Mouse (Mus musculus): ENCODE data around the gene Rsf1. TPM values are rescaled to one million over a fixed set of nuclear protein-coding genes. Genes with fewer than 3 reads are reported as not detected.
A peak's percentile ranks its signal among the peaks of the same experiment; 100 is the strongest.

Rsf1 gene
- total RNA-seq, 2 experiments from 2014 or later: 21.4 to 25.9 TPM

DNA sequence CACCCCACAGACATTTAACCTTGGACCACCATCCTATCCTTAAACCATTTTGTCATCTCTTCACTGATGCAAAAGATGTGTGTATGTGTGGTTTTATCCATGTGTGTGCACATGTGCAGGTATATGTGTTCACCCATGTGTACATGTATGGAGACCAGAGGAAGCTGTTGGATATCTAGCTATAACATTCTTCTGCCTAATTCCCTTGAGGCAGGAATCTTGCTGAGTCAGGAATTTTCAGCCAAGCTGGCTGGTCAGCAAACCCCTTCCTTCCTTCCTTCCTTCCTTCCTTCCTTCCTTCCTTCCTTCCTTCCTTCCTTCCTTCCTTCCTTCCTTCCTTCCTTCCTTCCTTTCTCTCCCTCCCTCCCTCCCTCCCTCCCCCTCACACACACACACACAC is 43.7 kb downstream of the Rsf1 start:
- no peak for ATAC-seq (replicated peaks; ENCODE audit: low FRiP score, low TSS enrichment, poor library complexity, severe bottlenecking)

GRCm38 (mm10) chr7:97629351-97629750 is 49.7 kb downstream of the Rsf1 start:
- ATAC-seq (replicated peaks; ENCODE audit: low FRiP score, low TSS enrichment, poor library complexity, severe bottlenecking): no peak

GRCm38 (mm10) chr7:97631290-97631689 is 51.6 kb downstream of the Rsf1 start:
- ATAC-seq (replicated peaks; ENCODE audit: low FRiP score, low TSS enrichment, poor library complexity, severe bottlenecking): no peak

DNA sequence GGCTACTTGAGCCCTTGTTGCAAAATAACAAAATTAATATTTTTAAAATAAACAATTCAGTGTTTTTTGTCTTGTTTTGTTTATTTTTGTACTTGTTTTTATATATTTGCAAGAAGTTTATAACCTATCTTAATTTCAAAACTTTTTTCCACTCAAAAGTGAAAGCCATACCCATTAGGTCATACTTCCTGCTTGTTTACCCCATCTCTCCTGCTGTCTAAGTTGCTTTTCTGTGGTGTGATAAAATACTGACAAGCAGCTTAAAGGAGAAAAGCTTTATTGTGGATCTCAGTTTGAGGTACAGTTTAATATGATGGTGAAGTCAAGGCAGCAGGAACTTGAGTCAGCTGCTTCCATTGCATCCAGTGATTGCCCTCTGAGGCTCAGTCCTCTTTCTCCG is 53.2 kb downstream of the Rsf1 start:
- no peak for ATAC-seq (replicated peaks; ENCODE audit: low FRiP score, low TSS enrichment, poor library complexity, severe bottlenecking)

DNA sequence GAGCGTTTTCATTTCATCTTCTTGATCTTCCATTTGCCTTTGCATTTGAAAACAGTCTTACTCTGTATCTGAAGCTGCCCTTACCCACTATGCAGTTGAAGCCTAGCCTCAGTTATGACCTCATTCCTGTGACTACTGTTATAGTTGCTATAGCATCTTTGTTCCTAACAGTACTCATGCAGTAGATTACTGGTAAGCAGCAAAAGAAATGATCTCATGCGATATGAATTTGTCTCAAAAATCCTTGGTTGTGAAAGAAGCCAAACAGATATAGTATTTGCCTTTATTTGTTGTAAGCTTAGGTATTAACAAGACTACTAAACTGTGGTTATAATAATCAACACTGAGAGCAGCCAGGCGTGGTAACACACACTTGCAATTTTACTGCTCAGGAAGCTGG is 65.4 kb downstream of the Rsf1 start:
- no peak for ATAC-seq (replicated peaks; ENCODE audit: low FRiP score, low TSS enrichment, poor library complexity, severe bottlenecking)

DNA sequence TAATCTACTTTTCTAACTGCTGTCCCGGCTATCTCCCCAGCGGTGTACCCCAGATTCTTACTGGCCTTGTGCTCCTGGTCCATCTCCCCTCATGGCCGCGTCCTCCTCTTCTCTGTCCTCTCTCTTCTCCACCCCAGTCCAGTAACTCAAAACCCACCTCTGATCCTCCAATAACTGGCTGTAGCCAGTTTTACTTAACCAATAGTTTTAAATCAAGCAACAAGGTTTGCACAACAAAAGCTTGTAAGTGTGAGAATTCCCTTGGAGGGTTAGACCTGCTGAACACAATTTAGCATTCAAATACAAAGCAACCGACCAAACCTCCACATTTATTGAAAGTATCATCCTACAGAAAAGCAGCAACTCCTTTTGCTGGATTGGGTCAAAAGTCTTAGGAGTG is 68.0 kb downstream of the Rsf1 start:
- no peak for ATAC-seq (replicated peaks; ENCODE audit: low FRiP score, low TSS enrichment, poor library complexity, severe bottlenecking)

DNA sequence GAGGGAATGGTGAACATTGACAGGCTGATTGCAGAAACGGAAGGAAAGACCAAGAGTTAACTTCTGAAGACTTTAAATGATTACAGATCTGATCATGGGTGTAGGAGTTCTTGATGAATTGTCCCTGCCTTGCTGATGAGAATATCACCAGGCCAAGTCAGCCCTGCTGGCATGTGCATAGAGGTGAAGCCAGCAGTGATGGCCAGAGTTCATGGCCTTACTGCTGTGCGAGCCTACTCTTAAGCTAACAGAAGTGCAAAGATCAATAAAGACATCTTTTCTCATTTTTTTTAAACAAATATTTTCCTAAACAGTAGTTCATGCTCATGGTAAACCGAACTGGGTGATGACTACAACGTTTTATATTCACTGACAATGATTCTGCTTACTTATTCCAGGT is 71.0 kb downstream of the Rsf1 start:
- no peak for ATAC-seq (replicated peaks; ENCODE audit: low FRiP score, low TSS enrichment, poor library complexity, severe bottlenecking)

DNA sequence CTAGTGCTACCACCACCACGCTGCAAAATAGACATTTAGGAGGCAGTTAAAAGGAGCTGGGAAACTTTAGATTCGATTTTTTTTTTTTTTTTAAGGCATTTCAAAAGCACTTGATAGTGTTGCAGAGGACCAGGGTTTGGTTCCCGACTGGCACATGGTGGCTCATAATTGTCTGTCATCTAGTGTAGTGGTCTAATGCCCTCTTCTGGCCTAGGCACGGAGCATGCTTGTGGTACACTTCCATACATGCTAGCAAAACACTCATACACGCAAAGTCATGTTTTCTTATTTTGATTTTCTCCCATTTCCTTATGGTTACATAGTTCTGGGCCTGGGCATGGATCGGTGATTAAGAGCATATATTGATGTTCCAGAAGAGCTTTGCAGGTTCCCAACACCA is 76.5 kb downstream of the Rsf1 start:
- no peak for ATAC-seq (replicated peaks; ENCODE audit: low FRiP score, low TSS enrichment, poor library complexity, severe bottlenecking)

DNA sequence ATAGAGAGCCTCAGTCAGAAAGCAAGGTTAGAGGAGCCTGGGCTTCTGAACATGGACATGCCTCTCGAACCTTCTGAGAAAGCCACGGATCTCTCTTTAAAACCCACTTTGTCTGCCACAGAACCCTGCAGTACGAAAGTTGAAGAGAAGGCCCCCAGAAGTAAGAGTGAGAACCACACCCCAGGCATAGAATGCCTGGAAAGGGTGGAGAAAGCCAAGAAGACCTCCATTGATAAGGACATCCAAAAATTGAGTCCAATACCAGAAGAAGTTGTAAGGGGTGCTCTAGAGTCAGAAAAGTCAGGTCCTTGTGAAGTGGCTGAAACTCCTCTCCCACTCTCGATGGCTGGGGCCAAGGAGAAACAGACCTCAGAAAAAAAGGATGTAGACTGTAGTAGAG is 81.9 kb downstream of the Rsf1 start:
- no peak for ATAC-seq (replicated peaks; ENCODE audit: low FRiP score, low TSS enrichment, poor library complexity, severe bottlenecking)

DNA sequence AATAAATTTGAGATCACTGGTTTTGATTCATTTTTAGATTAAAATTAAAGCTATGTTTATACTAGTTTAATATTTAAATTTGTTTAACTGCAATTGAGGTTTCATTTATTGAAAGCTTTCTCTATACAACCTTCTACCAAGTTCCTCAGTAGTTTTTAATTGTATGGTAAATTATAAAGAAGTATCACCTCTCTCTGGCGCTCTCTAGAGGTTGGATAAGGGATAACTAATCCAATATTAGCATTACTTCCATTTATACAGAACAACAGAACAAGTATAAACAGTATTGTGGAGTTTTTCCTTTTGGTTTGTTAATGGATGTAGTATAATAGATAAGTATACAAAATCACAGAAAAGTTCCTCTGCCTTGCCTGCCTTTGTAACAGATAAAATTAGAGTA is 99.5 kb downstream of the Rsf1 start:
- 0 out of 2 replicates have a peak, but pooled peaks have one; percentile 55 for ATAC-seq (replicated peaks; ENCODE audit: low FRiP score, low TSS enrichment, poor library complexity, severe bottlenecking)

- ATAC-seq (replicated peaks; ENCODE audit: low FRiP score, low TSS enrichment, poor library complexity, severe bottlenecking): no peak
These were observed 108.1 kb downstream of the Rsf1 start for GRCm38 (mm10) chr7:97687831-97688230.

DNA sequence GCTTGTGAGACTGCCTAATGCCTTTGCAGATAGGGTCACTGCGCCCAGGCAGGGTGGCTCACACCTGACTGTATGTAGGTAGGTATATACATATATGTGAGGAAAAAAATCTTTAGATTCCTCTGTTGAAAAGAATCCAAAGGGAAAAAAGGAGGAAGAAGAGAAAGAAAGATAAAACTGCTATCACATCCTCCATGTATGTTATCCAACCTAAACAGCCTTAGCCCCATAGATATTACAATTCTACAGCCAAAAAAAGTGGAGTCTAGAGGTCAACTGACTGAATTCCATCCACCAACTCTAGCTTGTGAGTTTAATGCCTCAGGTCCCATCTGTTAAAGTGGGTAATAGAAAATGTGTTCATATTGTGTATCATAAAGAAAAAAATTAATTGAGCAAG is 115.8 kb downstream of the Rsf1 start:
- ATAC-seq (replicated peaks; ENCODE audit: low FRiP score, low TSS enrichment, poor library complexity, severe bottlenecking): no peak

GRCm38 (mm10) chr7:97696133-97696505 is 116.4 kb downstream of the Rsf1 start:
- peak; percentile 17; the same call in 1 of the 2 replicates for ATAC-seq (replicated peaks; ENCODE audit: low FRiP score, low TSS enrichment, poor library complexity, severe bottlenecking)

GRCm38 (mm10) chr7:97696506-97697254 is 117.0 kb downstream of the Rsf1 start, which contains the start of gene Clns1a:
Clns1a (plus strand) TSS chr7:97696634.
- peak; percentile 92 for ATAC-seq (replicated peaks; ENCODE audit: low FRiP score, low TSS enrichment, poor library complexity, severe bottlenecking)

- ATAC-seq (replicated peaks; ENCODE audit: low FRiP score, low TSS enrichment, poor library complexity, severe bottlenecking): 0 out of 2 replicates have a peak, but pooled peaks have one; percentile 20
These were observed 120.5 kb downstream of the Rsf1 start for GRCm38 (mm10) chr7:97700173-97700572.

- no peak for ATAC-seq (replicated peaks; ENCODE audit: low FRiP score, low TSS enrichment, poor library complexity, severe bottlenecking)
These were observed 121.4 kb downstream of the Rsf1 start for GRCm38 (mm10) chr7:97701106-97701505.

- ATAC-seq (replicated peaks; ENCODE audit: low FRiP score, low TSS enrichment, poor library complexity, severe bottlenecking): no peak
These were observed 127.4 kb downstream of the Rsf1 start for GRCm38 (mm10) chr7:97707123-97707522.

DNA sequence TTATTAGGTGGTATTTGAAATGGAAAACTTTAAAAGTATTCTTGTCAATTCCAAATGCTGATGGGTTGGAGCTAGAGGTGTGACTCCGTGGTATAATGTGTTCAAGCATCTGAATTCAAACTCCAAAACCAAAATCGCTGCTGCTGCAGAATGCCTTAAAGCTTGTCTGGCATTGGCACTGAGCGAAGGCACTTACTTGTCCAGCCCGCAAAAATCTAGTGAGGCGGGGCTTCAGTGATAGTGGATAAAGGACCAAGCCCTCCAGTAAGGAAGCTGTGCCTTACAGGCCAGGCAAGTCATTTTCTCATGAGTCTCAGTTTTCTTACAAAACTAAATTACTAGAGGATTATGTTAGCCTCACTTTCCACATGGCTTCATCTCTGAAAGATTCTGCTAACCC is 128.1 kb downstream of the Rsf1 start:
- ATAC-seq (replicated peaks; ENCODE audit: low FRiP score, low TSS enrichment, poor library complexity, severe bottlenecking): 0 out of 2 replicates have a peak, but pooled peaks have one; percentile 46

DNA sequence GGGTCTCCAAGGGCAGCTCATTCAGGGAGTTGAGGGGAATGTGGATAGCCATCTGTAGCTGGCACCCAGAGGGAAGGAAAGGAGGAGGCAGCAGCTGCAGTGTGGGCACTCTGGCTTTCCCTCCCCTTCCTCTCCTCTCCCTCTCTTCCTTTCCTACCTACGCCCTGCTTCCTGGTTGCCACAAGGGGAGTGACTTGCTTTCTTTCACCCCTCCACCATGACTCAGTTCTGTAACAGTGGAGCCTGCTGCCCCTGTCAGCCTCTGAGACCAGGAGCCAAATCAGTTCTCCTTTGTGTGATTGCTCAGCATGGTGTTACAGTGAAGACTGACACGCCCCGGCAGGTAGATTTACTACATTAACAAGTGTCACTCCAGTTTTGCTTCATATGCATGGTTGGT is 129.5 kb downstream of the Rsf1 start:
- peak; percentile 47; the same call in 1 of the 2 replicates for ATAC-seq (replicated peaks; ENCODE audit: low FRiP score, low TSS enrichment, poor library complexity, severe bottlenecking)

DNA sequence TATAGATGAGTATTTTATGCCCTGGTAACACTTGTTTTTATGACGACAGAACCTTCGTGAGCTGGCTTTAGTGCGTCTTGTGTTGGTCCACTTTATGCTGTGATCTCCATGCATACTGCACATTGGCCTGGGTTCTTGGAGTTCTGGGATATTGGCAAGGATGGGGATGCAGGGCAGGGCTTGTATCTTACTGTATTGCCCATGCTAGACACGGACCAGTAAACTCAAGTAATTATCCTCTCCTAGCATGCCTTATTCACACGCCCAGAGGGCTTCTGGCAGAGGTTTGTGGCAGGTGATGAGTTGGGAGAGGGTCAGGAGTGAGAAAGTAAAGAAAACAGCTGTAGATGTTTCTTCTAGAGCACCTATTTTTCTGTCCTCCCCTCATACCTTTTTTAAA is 135.0 kb downstream of the Rsf1 start:
- no peak for ATAC-seq (replicated peaks; ENCODE audit: low FRiP score, low TSS enrichment, poor library complexity, severe bottlenecking)

GRCm38 (mm10) chr7:97717326-97717725 is 137.6 kb downstream of the Rsf1 start:
- no peak for ATAC-seq (replicated peaks; ENCODE audit: low FRiP score, low TSS enrichment, poor library complexity, severe bottlenecking)

All from megakaryocyte-erythroid progenitor cell, adult 5-6 weeks (primary cell).